Mouse (Mus musculus) gastrocnemius, adult 8-10 months (tissue): ENCODE results near the gene Rbpms2. TPM values are rescaled to one million over a fixed set of nuclear protein-coding genes. Genes with fewer than 3 reads are reported as not detected.
"Not testable (repeated sequence)": the region's sequence is repeated elsewhere in the genome, so short reads cannot be mapped to it uniquely, and the experiment has no call there.

Experiments used
- DNase-seq, 2 experiments: peaks; one replicate each; pipeline ENCODE4 v3.0.0; 2022; ENCODE audit warnings: low spot score in 2 of 2
- total RNA-seq, 4 experiments: library from RNA; stranded (reverse); gene quantifications; 2 replicates each; pipeline ENCODE4 v1.2.4; 2022

Rbpms2 gene
- total RNA-seq, 4 experiments from 2014 or later, result 0.97 to 2.0 (median 1.6) TPM

- DNase-seq, result no peak
Observed at GRCm38 (mm10) chr9:65619311-65619710, 10.1 kb upstream of the Rbpms2 start.

GRCm38 (mm10) chr9:65621196-65621595 lies 8.3 kb upstream of the Rbpms2 start:
- no peak for DNase-seq

- DNase-seq, result no peak
Observed at GRCm38 (mm10) chr9:65621666-65622065, 7.8 kb upstream of the Rbpms2 start.

GRCm38 (mm10) chr9:65622826-65623225 lies 6.6 kb upstream of the Rbpms2 start:
- DNase-seq, result no peak

GRCm38 (mm10) chr9:65624266-65624665 lies 5.2 kb upstream of the Rbpms2 start:
- no peak for DNase-seq

- peak; percentile 10 to 13 for DNase-seq
Observed at GRCm38 (mm10) chr9:65629767-65630630, 551 bp downstream of the Rbpms2 start.

GRCm38 (mm10) chr9:65630631-65631353 lies 1.3 kb downstream of the Rbpms2 start:
- DNase-seq, result peak in 1 of 2 experiments; percentile 14

GRCm38 (mm10) chr9:65631354-65632021 lies 2.0 kb downstream of the Rbpms2 start:
- no peak for DNase-seq

GRCm38 (mm10) chr9:65635766-65636165 lies 6.3 kb downstream of the Rbpms2 start:
- DNase-seq, result no peak

- no peak for DNase-seq
Observed at GRCm38 (mm10) chr9:65636926-65637325, 7.5 kb downstream of the Rbpms2 start.

- no peak for DNase-seq
Observed at GRCm38 (mm10) chr9:65639065-65639464, 9.6 kb downstream of the Rbpms2 start.

- DNase-seq, result no peak
Observed at GRCm38 (mm10) chr9:65640838-65641410, 11.5 kb downstream of the Rbpms2 start.

- no peak for DNase-seq
Observed at GRCm38 (mm10) chr9:65641446-65642052, 12.1 kb downstream of the Rbpms2 start.

GRCm38 (mm10) chr9:65642546-65642945 lies 13.1 kb downstream of the Rbpms2 start:
- DNase-seq, result no peak

- DNase-seq, result no peak
Observed at GRCm38 (mm10) chr9:65644960-65645359, 15.5 kb downstream of the Rbpms2 start.

- no peak for DNase-seq
Observed at GRCm38 (mm10) chr9:65645984-65646383, 16.5 kb downstream of the Rbpms2 start.

GRCm38 (mm10) chr9:65646782-65647181 lies 17.3 kb downstream of the Rbpms2 start:
- no peak for DNase-seq

- no peak for DNase-seq
Observed at GRCm38 (mm10) chr9:65648730-65649129, 19.3 kb downstream of the Rbpms2 start.

GRCm38 (mm10) chr9:65649997-65650396 lies 20.5 kb downstream of the Rbpms2 start:
- DNase-seq, result no peak

- not testable (repeated sequence) for DNase-seq
Observed at GRCm38 (mm10) chr9:65651957-65652356, 22.5 kb downstream of the Rbpms2 start.

GRCm38 (mm10) chr9:65653741-65654140 lies 24.3 kb downstream of the Rbpms2 start:
- DNase-seq, result no peak
